Mouse (Mus musculus) MEL (cell line): ENCODE results near the gene Cyth3. TPM values are rescaled to one million over a fixed set of nuclear protein-coding genes. Genes with fewer than 3 reads are reported as not detected.

ENCODE experiments used
- DNase-seq: peaks from one replicate; pipeline ENCODE4 v3.0.0; 2011; ENCODE audit warnings: low read depth, low spot score
- H3K27ac ChIP-seq: 2 replicates; pipeline ENCODE4 v1.5.1; 2012; ENCODE audit warnings: low read depth, mild to moderate bottlenecking, control low read depth, low read length, moderate library complexity; ENCODE audit not compliant: control insufficient read depth
- H3K27me3 ChIP-seq, 2 experiments: fragments of 150-350 bp in 1 of 2; sonication (generic) in 1 of 2; 2 replicates each; pipeline ENCODE4 v1.6.1; 2012; ENCODE audit warnings: low read length in 2 of 2, mild to moderate bottlenecking in 2 of 2, improper control_type of control experiment in 1 of 2, moderate library complexity in 1 of 2; ENCODE audit not compliant: insufficient read depth in 2 of 2, control insufficient read depth in 1 of 2
- H3K36me3 ChIP-seq, 2 experiments: 2 replicates each; pipeline ENCODE4 v1.6.1; 2012 to 2014; ENCODE audit warnings: low read length in 2 of 2, improper control_type of control experiment in 1 of 2, inconsistent platforms in 1 of 2, mild to moderate bottlenecking in 1 of 2; ENCODE audit not compliant: insufficient read depth in 2 of 2, control insufficient read depth in 1 of 2
- H3K4me1 ChIP-seq, 2 experiments: fragments of 150-350 bp in 1 of 2; sonication (generic) in 1 of 2; 2 replicates each; pipeline ENCODE4 v1.6.1; 2012; ENCODE audit warnings: low read length in 2 of 2, improper control_type of control experiment in 1 of 2, mild to moderate bottlenecking in 1 of 2; ENCODE audit not compliant: insufficient read depth in 2 of 2, control insufficient read depth in 1 of 2
- H3K4me3 ChIP-seq, 2 experiments: fragments of 150-350 bp in 1 of 2; sonication (generic) in 1 of 2; 2 replicates each; pipeline ENCODE4 v1.5.1; 2012; ENCODE audit warnings: low read depth in 2 of 2, low read length in 2 of 2, mild to moderate bottlenecking in 2 of 2, moderate library complexity in 2 of 2, control low read depth in 1 of 2, improper control_type of control experiment in 1 of 2; ENCODE audit not compliant: control insufficient read depth in 1 of 2, insufficient read depth in 1 of 2
- H3K79me2 ChIP-seq: 2 replicates; pipeline ENCODE4 v1.6.1; 2012; ENCODE audit warnings: mild to moderate bottlenecking, low read length, moderate library complexity; ENCODE audit not compliant: control insufficient read depth, poor library complexity, insufficient read depth
- H3K9ac ChIP-seq: 2 replicates; pipeline ENCODE4 v1.6.1; 2012; ENCODE audit warnings: low read depth, mild to moderate bottlenecking, control low read depth, low read length, moderate library complexity; ENCODE audit not compliant: control insufficient read depth, poor library complexity, severe bottlenecking
- H3K9me3 ChIP-seq: fragments of 150-350 bp; sonication (generic); replicated peaks from 2 replicates; pipeline ENCODE4 v1.6.1; 2012; ENCODE audit warnings: mild to moderate bottlenecking, low read length, improper control_type of control experiment, moderate library complexity; ENCODE audit not compliant: insufficient read depth
- CTCF ChIP-seq, 3 experiments: IDR thresholded peaks in 2 of 3; conservative IDR thresholded peaks in 1 of 3; 2 replicates each; pipeline ENCODE4 v1.5.1; 2011 to 2012; ENCODE audit warnings: low read length in 3 of 3, low read depth in 2 of 3, mild to moderate bottlenecking in 2 of 3, improper control_type of control experiment in 1 of 3, inconsistent platforms in 1 of 3, mixed read lengths in 1 of 3, moderate library complexity in 1 of 3; ENCODE audit not compliant: control insufficient read depth in 1 of 3, insufficient read depth in 1 of 3, poor library complexity in 1 of 3, severe bottlenecking in 1 of 3
- KAT2A ChIP-seq: conservative IDR thresholded peaks from 2 replicates; pipeline ENCODE4 v1.6.1; 2012; ENCODE audit warnings: low read depth, low read length, improper control_type of control experiment, inconsistent platforms
- MAZ ChIP-seq: IDR thresholded peaks from 2 replicates; pipeline ENCODE4 v1.6.1; 2012; ENCODE audit warnings: low read depth, mild to moderate bottlenecking, inconsistent platforms, low read length, improper control_type of control experiment
- MYB ChIP-seq: IDR thresholded peaks from 2 replicates; pipeline ENCODE4 v1.6.1; 2011; ENCODE audit warnings: mild to moderate bottlenecking, low read depth, low read length, improper control_type of control experiment
- POLR2A ChIP-seq, 2 experiments: IDR thresholded peaks; 2 replicates each; pipeline ENCODE4 v1.6.1; 2011 to 2012; ENCODE audit warnings: low read length in 2 of 2, mild to moderate bottlenecking in 2 of 2, control low read depth in 1 of 2, improper control_type of control experiment in 1 of 2, low read depth in 1 of 2, moderate library complexity in 1 of 2; ENCODE audit not compliant: control insufficient read depth in 1 of 2, insufficient read depth in 1 of 2, poor library complexity in 1 of 2
- SIN3A ChIP-seq: IDR thresholded peaks from 2 replicates; pipeline ENCODE4 v1.6.1; 2012; ENCODE audit warnings: low read length, improper control_type of control experiment, inconsistent platforms
- UBTF ChIP-seq: IDR thresholded peaks from 2 replicates; pipeline ENCODE4 v1.6.1; 2012; ENCODE audit warnings: low read depth, mild to moderate bottlenecking, inconsistent platforms, low read length, improper control_type of control experiment, moderate library complexity, borderline replicate concordance; ENCODE audit not compliant: insufficient read depth
- USF1 ChIP-seq: IDR thresholded peaks from 2 replicates; pipeline ENCODE4 v1.6.1; 2014; ENCODE audit warnings: low read depth, mild to moderate bottlenecking, inconsistent platforms, low read length, improper control_type of control experiment, moderate library complexity
- ZNF384 ChIP-seq: IDR thresholded peaks from 2 replicates; pipeline ENCODE4 v1.6.1; 2012; ENCODE audit warnings: low read depth, mild to moderate bottlenecking, inconsistent platforms, low read length, improper control_type of control experiment
- polyA plus RNA-seq, 2 experiments: library from polyadenylated mRNA; stranded (reverse) in 1 of 2; unstranded in 1 of 2; fragments of >175 nt in 1 of 2; fragments of >200 nt in 1 of 2; gene quantifications; 2 replicates each; pipeline versions ENCODE4 v1.2.1 to v1.2.4; 2012; ENCODE audit warnings: low replicate concordance in 2 of 2, low read depth in 1 of 2; ENCODE audit not compliant: insufficient read length in 2 of 2, insufficient read depth in 1 of 2, missing spikeins in 1 of 2
- total RNA-seq: library from RNA; depleted of rRNA; stranded (reverse); fragments of 300-350 nt; gene quantifications from 2 replicates; pipeline ENCODE4 v1.2.3, GENCODE M21; 2012

The Cyth3 gene
- total and polyA plus RNA-seq, 3 experiments: 41.1 to 44.9 TPM; not detected in 1

DNA sequence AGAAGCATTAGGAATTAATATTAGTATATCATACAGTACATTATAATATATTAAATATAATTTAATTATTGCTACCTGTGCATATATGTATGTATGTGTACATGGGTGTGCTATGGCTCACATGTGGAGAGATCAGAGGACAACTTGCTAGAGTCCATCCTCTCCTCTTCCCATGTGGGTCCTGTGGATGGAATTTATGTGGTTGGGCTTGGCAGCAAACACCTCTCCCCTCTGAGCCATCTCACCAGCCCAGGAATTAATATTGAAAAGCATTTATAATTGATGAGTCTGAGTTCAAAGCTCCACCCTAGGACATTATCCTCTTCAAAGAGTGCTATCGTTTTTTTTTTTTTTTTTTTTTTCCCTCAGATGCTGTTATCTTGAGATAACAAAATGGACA, 2.1 kb upstream of the Cyth3 start:
- H3K36me3 ChIP-seq: peaks cover 0 to 31% of the 10 kb centered on the region in 2 experiments; a peak in 2 of 4 replicates
- no peak overlapping the region for H3K9ac ChIP-seq
- DNase-seq: no peak
- no peak overlapping the region for H3K27ac ChIP-seq
- TF ChIP-seq USF1: no peak
- peak; percentile 81 for TF ChIP-seq ZNF384
- no peaks in the 10 kb centered on the region for H3K27me3 ChIP-seq
- H3K4me3 ChIP-seq: no peak overlapping the region
- peaks cover 21% of the 10 kb centered on the region for H3K79me2 ChIP-seq
- no peaks in the 10 kb centered on the region for H3K9me3 ChIP-seq
- H3K4me1 ChIP-seq: peaks cover 11 to 27% of the 10 kb centered on the region in 2 experiments; a peak in 3 of 4 replicates

DNA sequence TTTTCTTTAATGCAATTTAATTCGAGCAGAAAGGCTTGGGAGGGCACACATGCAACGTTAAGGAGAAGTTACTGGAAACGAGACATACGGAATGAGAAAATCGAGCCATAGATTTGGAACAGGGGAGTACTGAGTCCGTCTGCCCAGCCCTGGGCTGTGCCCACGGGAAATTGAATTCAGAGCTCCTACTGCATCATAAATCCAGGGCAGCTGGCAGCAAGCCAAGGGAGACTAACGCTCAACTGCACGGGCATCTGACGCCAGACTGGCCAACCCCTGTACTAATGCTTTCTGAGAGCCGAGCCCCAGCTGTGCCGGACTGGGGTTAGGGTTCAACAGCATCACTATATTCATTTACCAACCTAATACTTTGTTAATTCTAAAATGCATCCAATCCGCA, 1.3 kb upstream of the Cyth3 start:
- H3K36me3 ChIP-seq: peaks cover 0 to 31% of the 10 kb centered on the region in 2 experiments; a peak in 2 of 4 replicates
- peaks cover 23% of the 10 kb centered on the region for H3K79me2 ChIP-seq
- H3K9me3 ChIP-seq: no peaks in the 10 kb centered on the region
- H3K9ac ChIP-seq: no peak overlapping the region
- no peak overlapping the region for H3K4me3 ChIP-seq
- peak; percentile 15 for DNase-seq
- H3K27ac ChIP-seq: no peak overlapping the region
- H3K27me3 ChIP-seq: no peaks in the 10 kb centered on the region
- TF ChIP-seq MAZ (no peak), MYB (no peak), CTCF (IDR thresholded peaks at IDR 0.05 in 2 of 3, conservative IDR thresholded peaks at IDR 0.05 in 1 of 3; ENCODE audit: control insufficient read depth in 1 of 3, insufficient read depth in 1 of 3, low read depth in 2 of 3, low read length in 3 of 3, poor library complexity in 1 of 3, severe bottlenecking in 1 of 3) (no peak), SIN3A (no peak)
- H3K4me1 ChIP-seq: peaks cover 11 to 27% of the 10 kb centered on the region in 2 experiments; a peak in 3 of 4 replicates

DNA sequence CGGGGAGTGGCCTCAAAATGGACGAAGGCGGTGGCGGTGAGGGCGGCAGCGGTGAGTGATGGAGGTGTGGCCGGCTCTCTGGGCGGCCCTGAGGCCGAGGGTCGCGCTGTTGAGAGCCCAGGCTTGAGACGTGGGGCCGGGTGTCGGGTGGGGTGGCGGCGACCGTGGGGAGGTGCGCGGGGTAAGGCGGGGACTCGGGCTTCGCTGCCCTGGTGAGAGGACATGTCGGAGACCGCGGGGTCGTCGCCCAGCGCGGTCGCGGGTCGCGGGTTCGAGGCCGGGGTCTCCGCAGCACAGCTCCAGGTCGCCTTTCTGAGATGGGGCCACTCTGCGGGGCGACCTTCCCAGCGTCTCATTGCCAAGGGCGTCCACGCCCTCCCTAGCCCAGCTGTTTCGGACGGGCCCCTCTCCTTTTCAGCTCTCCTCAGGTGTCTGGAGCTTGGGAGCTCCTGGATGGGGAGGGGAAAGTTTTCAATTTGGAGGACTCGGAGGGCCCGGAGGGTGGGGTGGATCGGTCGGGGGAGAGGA, 440 bp downstream of the Cyth3 start:
- no peaks in the 10 kb centered on the region for H3K27me3 ChIP-seq
- peaks cover 0 to 40% of the 10 kb centered on the region in 2 experiments; a peak in 2 of 4 replicates for H3K36me3 ChIP-seq
- no peaks in the 10 kb centered on the region for H3K9me3 ChIP-seq
- H3K9ac ChIP-seq: peak overlapping the region; percentile 96
- H3K4me3 ChIP-seq: peak overlapping the region; percentile 92 to 95
- no peak for DNase-seq
- H3K79me2 ChIP-seq: peaks cover 32% of the 10 kb centered on the region
- peak overlapping the region; percentile 67 for H3K27ac ChIP-seq
- peaks cover 20 to 29% of the 10 kb centered on the region in 2 experiments for H3K4me1 ChIP-seq
- TF ChIP-seq UBTF: peak; percentile 63; the same call in 1 of the 2 replicates
- TF ChIP-seq POLR2A (IDR thresholded peaks at IDR 0.05; ENCODE audit: control insufficient read depth in 1 of 2, insufficient read depth in 1 of 2, low read depth in 1 of 2, low read length in 2 of 2, poor library complexity in 1 of 2): 0 out of 4 replicates have a peak, but pooled peaks of 1 of the 2 experiments have one; percentile 6
- TF ChIP-seq KAT2A: no peak
